Mouse (Mus musculus) stomach, embryonic 14.5 days (tissue): Measurements from ENCODE around the gene Snx12. TPM values are rescaled to one million over a fixed set of nuclear protein-coding genes. Genes with fewer than 3 reads are reported as not detected.

Experiments used
- polyA plus RNA-seq: library from polyadenylated mRNA; unstranded; fragments of >200 nt; fragmentation: Nextera tagmentation; extraction: Ambion mirVana; gene quantifications from 2 replicates; pipeline ENCODE4 v1.2.1, GENCODE M21; 2014

The Snx12 gene
- polyA plus RNA-seq, 1 experiment from 2014 or later: 56.2 TPM

Other genes with a start within 250 kb of the Snx12 start
- gene Tex11, start 162.9 kb downstream of the Snx12 start, polyA plus RNA-seq: 0.22 TPM in 1 of 2 replicates, not detected in the other
- 3.4 and 4.5 TPM in 2 replicates for gene Slc7a3, start 136.5 kb downstream of the Snx12 start, polyA plus RNA-seq
- gene Foxo4, start 32.0 kb upstream of the Snx12 start, polyA plus RNA-seq: 2.2 and 2.5 TPM in 2 replicates
- not detected in 2 replicates for gene Gm614, start 41.4 kb upstream of the Snx12 start, polyA plus RNA-seq
- gene Il2rg, start 45.7 kb upstream of the Snx12 start, polyA plus RNA-seq: 8.8 and 11.1 TPM in 2 replicates
- gene Gm20489, start 46.5 kb upstream of the Snx12 start, polyA plus RNA-seq: not detected in 2 replicates
- gene Med12, start 51.5 kb upstream of the Snx12 start, polyA plus RNA-seq: 42.9 and 46.8 TPM in 2 replicates
- gene Nlgn3, start 76.6 kb upstream of the Snx12 start, polyA plus RNA-seq: 10.4 and 10.5 TPM in 2 replicates
- gene Gjb1, start 153.8 kb upstream of the Snx12 start, polyA plus RNA-seq: 1.2 and 3.6 TPM in 2 replicates
- 28.0 and 30.4 TPM in 2 replicates for gene Zmym3, start 198.3 kb upstream of the Snx12 start, polyA plus RNA-seq
- gene Nono, start 206.8 kb upstream of the Snx12 start, polyA plus RNA-seq: 358 and 366 TPM in 2 replicates
- gene Itgb1bp2, start 226.5 kb upstream of the Snx12 start, polyA plus RNA-seq: 2.0 and 2.5 TPM in 2 replicates